Mouse (Mus musculus): ENCODE measurements at regions not wholly inside any gene's neighbourhood (a gene's known extent, or its start where the extent isn't known, plus 50 kb on each side); places are given as distances from the start of the nearest gene placed in this dataset.

GRCm38 (mm10) chr3:119653007-119653565 lies 131.2 kb downstream of the Ptbp2 start:
- DNase-seq (ENCODE audit: low spot score): no peak

GRCm38 (mm10) chr3:119638633-119639032 lies 145.6 kb downstream of the Ptbp2 start:
- no peak for DNase-seq (ENCODE audit: low spot score)

GRCm38 (mm10) chr3:119635641-119636040 lies 148.6 kb downstream of the Ptbp2 start:
- DNase-seq (ENCODE audit: low spot score): no peak

GRCm38 (mm10) chr3:119633516-119633915 lies 150.8 kb downstream of the Ptbp2 start:
- DNase-seq (ENCODE audit: low spot score): no peak

- no peak for DNase-seq (ENCODE audit: low spot score)
These were observed 178.2 kb downstream of the Ptbp2 start for GRCm38 (mm10) chr3:119606116-119606515.

- DNase-seq (ENCODE audit: low spot score): peak; percentile 5
These were observed 195.3 kb downstream of the Ptbp2 start for GRCm38 (mm10) chr3:119588872-119589416.

GRCm38 (mm10) chr3:119587971-119588370 lies 196.3 kb downstream of the Ptbp2 start:
- no peak for DNase-seq (ENCODE audit: low spot score)

GRCm38 (mm10) chr3:119575516-119575915 lies 208.8 kb downstream of the Ptbp2 start:
- no peak for DNase-seq (ENCODE audit: low spot score)

- peak; percentile 29 for DNase-seq (ENCODE audit: low spot score)
These were observed 246.4 kb downstream of the Ptbp2 start for GRCm38 (mm10) chr3:119537884-119538283.

- DNase-seq (ENCODE audit: low spot score): no peak
These were observed 259.6 kb downstream of the Ptbp2 start for GRCm38 (mm10) chr3:119524510-119525123.

GRCm38 (mm10) chr3:119512596-119512995 lies 271.7 kb downstream of the Ptbp2 start:
- DNase-seq (ENCODE audit: low spot score): no peak

- DNase-seq (ENCODE audit: low spot score): no peak
These were observed 275.1 kb downstream of the Ptbp2 start for GRCm38 (mm10) chr3:119509132-119509531.

- DNase-seq (ENCODE audit: low spot score): no peak
These were observed 280.7 kb downstream of the Ptbp2 start for GRCm38 (mm10) chr3:119503471-119503972.

- no peak for DNase-seq (ENCODE audit: low spot score)
These were observed 285.6 kb downstream of the Ptbp2 start for GRCm38 (mm10) chr3:119498711-119499110.

GRCm38 (mm10) chr3:119497880-119498279 lies 286.4 kb downstream of the Ptbp2 start:
- no peak for DNase-seq (ENCODE audit: low spot score)

GRCm38 (mm10) chr3:119494580-119494979 lies 289.7 kb downstream of the Ptbp2 start:
- no peak for DNase-seq (ENCODE audit: low spot score)

- DNase-seq (ENCODE audit: low spot score): no peak
These were observed 291.6 kb downstream of the Ptbp2 start for GRCm38 (mm10) chr3:119492627-119493026.

GRCm38 (mm10) chr3:119489336-119489735 lies 294.9 kb downstream of the Ptbp2 start:
- DNase-seq (ENCODE audit: low spot score): peak; percentile 25

Data from embryo, embryonic 10.5 days (tissue).